Mouse (Mus musculus) hindbrain, embryonic 11.5 days (tissue): ENCODE results near the gene Slc16a2. TPM values are rescaled to one million over a fixed set of nuclear protein-coding genes. Genes with fewer than 3 reads are reported as not detected.
A peak's percentile ranks its signal among the peaks of the same experiment; 100 is the strongest.

Experiments used
- ATAC-seq: fragments of 200-750 bp; cut with Nextera tagmentation; 2 replicates; pipeline ENCODE4 v1.8.0; 2017; ENCODE audit warnings: mild to moderate bottlenecking, moderate TSS enrichment, moderate library complexity; ENCODE audit not compliant: low FRiP score
- DNase-seq: peaks from one replicate; pipeline ENCODE4 v3.0.0-alpha.2; 2015; ENCODE audit warnings: low spot score
- H3K27ac ChIP-seq: fragments of 300-500 bp; sonication (generic); 2 replicates; pipeline ENCODE4 v1.5.1; 2014; ENCODE audit warnings: mild to moderate bottlenecking, low read depth, low read length
- H3K27me3 ChIP-seq: fragments of 300-500 bp; sonication (generic); 2 replicates; pipeline ENCODE4 v1.6.1; 2014; ENCODE audit warnings: mild to moderate bottlenecking, low read length, moderate library complexity, mixed read lengths; ENCODE audit not compliant: control insufficient read depth, insufficient read depth
- H3K36me3 ChIP-seq: fragments of 300-500 bp; sonication (generic); 2 replicates; pipeline ENCODE4 v1.6.1; 2014; ENCODE audit warnings: mild to moderate bottlenecking, low read length, moderate library complexity, mixed read lengths; ENCODE audit not compliant: control insufficient read depth, insufficient read depth
- H3K4me1 ChIP-seq: fragments of 300-500 bp; sonication (generic); replicated peaks from 2 replicates; pipeline ENCODE4 v1.6.1; 2014; ENCODE audit warnings: low read length, mixed read lengths; ENCODE audit not compliant: control insufficient read depth, insufficient read depth
- H3K4me2 ChIP-seq: fragments of 300-500 bp; sonication (generic); replicated peaks from 2 replicates; pipeline ENCODE4 v1.6.1; 2014; ENCODE audit warnings: mild to moderate bottlenecking, low read depth, low read length
- H3K4me3 ChIP-seq: fragments of 300-500 bp; sonication (generic); 2 replicates; pipeline ENCODE4 v1.5.1; 2014; ENCODE audit warnings: low read depth, low read length
- H3K9ac ChIP-seq: fragments of 300-500 bp; sonication (generic); 2 replicates; pipeline ENCODE4 v1.6.1; 2014; ENCODE audit warnings: low read depth, low read length
- H3K9me3 ChIP-seq: fragments of 300-500 bp; sonication (generic); 2 replicates; pipeline ENCODE4 v1.6.1; 2016; ENCODE audit warnings: low read length; ENCODE audit not compliant: control insufficient read depth
- WGBS: fragments of 180-500 bp; shearing (Covaris S2); extraction: QIAGEN DNeasy Blood & Tissue Kit; methylation state at CpG from one replicate; pipeline ENCODE4 v1.1.7; 2014; 5-methylcytosine and 5-hydroxymethylcytosine counted together
- polyA plus RNA-seq: library from polyadenylated mRNA; unstranded; fragments of >200 nt; fragmentation: Nextera tagmentation; extraction: Ambion mirVana; gene quantifications from 2 replicates; pipeline ENCODE4 v1.2.1, GENCODE M21; 2014

The Slc16a2 gene
- polyA plus RNA-seq: 12.7 and 14.7 TPM in 2 replicates

DNA sequence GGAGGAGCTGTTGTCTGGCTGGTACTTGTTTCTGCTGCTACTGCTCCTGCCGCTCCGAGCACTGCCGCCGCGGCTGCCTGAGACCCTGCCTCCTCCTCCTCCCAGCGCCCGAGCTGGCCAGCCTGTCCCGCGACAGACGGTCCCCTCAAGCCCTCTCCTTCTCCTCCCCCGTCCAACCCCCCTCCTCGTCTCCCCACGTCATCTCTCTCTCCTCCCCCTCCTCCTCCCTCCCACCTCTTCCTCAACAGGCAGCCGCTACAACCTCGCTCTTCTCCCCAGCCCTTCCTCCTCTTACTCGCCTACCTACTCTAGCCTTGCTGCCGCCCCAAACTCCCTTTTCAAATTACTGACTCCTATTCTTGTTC, at the start of gene Slc16a2:
Slc16a2 (minus strand) TSS at position 152 of the 365 bp plus-strand sequence.
- H3K36me3 ChIP-seq: no peaks in the 10 kb centered on the region
- WGBS: 19% methylated on average over 16 of the region's 17 CpGs
- H3K27ac ChIP-seq: peak within 1 kb of the TSS; percentile 36; the same call in 1 of the 2 replicates
- no peaks in the 10 kb centered on the region for H3K4me1 ChIP-seq
- H3K4me3 ChIP-seq: peak within 1 kb of the TSS; percentile 42
- peak within 1 kb of the TSS; percentile 74 for H3K4me2 ChIP-seq
- DNase-seq (peak; percentile 79), ATAC-seq (peak; percentile 93)
- no peaks in the 10 kb centered on the region for H3K9me3 ChIP-seq
- H3K27me3 ChIP-seq: peaks cover 43% of the 10 kb centered on the region
- H3K9ac ChIP-seq: peak within 1 kb of the TSS; percentile 44

DNA sequence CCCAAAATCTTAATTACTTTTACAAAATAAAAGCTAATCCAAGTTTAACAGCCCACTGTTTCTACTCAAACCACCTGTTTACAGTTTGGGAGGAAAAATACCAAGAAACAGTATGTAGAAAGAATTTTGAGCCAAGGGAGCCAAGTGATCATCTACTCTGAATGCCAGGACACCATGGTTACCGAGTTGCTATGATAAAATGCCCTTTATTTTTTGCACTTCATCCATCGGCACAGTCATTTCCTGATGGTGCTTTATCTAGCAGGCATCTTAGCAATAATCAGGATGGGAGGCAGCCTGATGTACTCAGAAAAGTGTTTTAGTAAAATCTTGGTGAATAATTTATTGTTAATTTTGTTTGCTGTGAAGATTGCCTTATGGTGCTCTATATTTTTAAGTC, 41.7 kb upstream of the Slc16a2 start:
- Histone ChIP-seq H3K27ac (no peak overlapping the region), H3K36me3 (no peaks in the 10 kb centered on the region), H3K4me1 (no peaks in the 10 kb centered on the region), H3K4me2 (no peak overlapping the region), H3K9me3 (no peaks in the 10 kb centered on the region), H3K27me3 (peaks cover 19% of the 10 kb centered on the region), H3K9ac (no peak overlapping the region), H3K4me3 (no peak overlapping the region)
- WGBS: 65% methylated on average over 2 of the region's 2 CpGs
- DNase-seq (no peak), ATAC-seq (no peak)

DNA sequence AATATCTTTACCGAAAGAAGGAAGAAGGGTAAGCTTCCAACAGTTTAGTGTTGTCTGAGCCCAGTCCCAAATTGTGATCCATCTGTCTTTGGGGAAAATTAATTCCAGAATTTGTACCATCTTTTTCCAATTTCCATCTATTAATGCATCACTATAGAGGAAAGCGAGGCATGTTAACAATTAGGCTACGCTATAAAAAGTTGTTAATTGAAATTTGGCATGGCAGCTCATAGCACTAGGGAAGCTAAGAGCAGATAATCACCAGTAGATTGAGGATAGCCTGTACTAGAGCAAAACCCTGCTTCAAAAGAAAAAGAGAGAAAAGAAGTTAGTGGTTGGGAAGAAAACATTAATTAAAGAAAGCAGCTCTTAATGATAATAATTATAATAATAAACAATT, 41.1 kb upstream of the Slc16a2 start:
- no peaks in the 10 kb centered on the region for H3K36me3 ChIP-seq
- H3K27me3 ChIP-seq: peaks cover 19% of the 10 kb centered on the region
- H3K4me2 ChIP-seq: no peak overlapping the region
- DNase-seq: no peak
- no peaks in the 10 kb centered on the region for H3K4me1 ChIP-seq
- no peak overlapping the region for H3K27ac ChIP-seq
- no peak overlapping the region for H3K9ac ChIP-seq
- no peak for ATAC-seq
- 88% methylated on average over 3 of the region's 3 CpGs for WGBS
- H3K9me3 ChIP-seq: no peaks in the 10 kb centered on the region
- H3K4me3 ChIP-seq: no peak overlapping the region

DNA sequence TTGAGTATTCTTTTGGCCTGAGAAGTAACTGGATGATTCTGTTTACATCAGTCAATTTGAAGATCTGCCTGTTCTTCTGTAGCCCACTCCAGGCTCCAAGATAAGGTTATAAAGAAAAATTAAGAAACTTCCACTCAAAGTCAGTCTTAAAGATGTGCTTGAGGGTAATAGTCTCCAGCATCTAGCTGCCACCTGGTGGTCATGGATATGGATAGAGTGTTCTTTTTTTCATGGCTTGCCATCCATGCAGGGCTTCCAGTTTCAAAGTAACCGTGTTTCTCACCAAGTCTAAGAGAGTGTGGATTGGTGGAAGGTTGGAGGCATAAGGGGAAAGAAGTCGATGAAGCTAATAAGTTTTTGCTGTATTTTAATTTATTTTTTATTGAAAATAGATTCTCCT, 23.5 kb upstream of the Slc16a2 start:
- H3K4me3 ChIP-seq: no peak overlapping the region
- 49% methylated on average over 2 of the region's 2 CpGs for WGBS
- peaks cover 7% of the 10 kb centered on the region; the same call in 1 of the 2 replicates for H3K27me3 ChIP-seq
- no peak overlapping the region for H3K27ac ChIP-seq
- H3K36me3 ChIP-seq: no peaks in the 10 kb centered on the region
- no peaks in the 10 kb centered on the region for H3K9me3 ChIP-seq
- H3K4me2 ChIP-seq: no peak overlapping the region
- no peaks in the 10 kb centered on the region for H3K4me1 ChIP-seq
- no peak overlapping the region for H3K9ac ChIP-seq
- ATAC-seq (no peak), DNase-seq (peak; percentile 29)

DNA sequence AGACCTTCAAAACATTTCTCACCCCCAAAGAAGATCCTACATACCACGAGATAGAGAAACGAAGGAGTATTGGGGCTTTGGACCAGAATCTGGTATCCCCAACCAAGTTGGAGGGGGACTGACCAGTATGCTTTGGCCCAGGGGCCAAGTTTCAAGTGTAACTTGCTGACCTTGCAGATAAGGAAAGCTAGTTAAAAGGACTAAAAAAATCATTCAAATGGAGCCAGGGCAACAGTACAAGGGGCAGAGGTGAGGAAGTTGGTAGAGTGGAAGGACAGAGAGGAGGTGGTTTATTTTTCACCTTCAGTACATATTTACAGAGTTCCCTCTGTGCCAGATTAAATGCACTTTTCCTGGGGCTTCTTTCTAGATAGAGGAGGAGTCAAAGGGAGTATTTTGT, 7.1 kb upstream of the Slc16a2 start:
- ATAC-seq: no peak
- no peaks in the 10 kb centered on the region for H3K4me1 ChIP-seq
- no peaks in the 10 kb centered on the region for H3K36me3 ChIP-seq
- no peak overlapping the region for H3K27ac ChIP-seq
- no peaks in the 10 kb centered on the region for H3K9me3 ChIP-seq
- H3K27me3 ChIP-seq: peaks cover 13% of the 10 kb centered on the region
- H3K4me2 ChIP-seq: no peak overlapping the region
- no peak overlapping the region for H3K4me3 ChIP-seq
- H3K9ac ChIP-seq: no peak overlapping the region
- DNase-seq: no peak
- WGBS: 92% methylated on average over 2 of the region's 2 CpGs

DNA sequence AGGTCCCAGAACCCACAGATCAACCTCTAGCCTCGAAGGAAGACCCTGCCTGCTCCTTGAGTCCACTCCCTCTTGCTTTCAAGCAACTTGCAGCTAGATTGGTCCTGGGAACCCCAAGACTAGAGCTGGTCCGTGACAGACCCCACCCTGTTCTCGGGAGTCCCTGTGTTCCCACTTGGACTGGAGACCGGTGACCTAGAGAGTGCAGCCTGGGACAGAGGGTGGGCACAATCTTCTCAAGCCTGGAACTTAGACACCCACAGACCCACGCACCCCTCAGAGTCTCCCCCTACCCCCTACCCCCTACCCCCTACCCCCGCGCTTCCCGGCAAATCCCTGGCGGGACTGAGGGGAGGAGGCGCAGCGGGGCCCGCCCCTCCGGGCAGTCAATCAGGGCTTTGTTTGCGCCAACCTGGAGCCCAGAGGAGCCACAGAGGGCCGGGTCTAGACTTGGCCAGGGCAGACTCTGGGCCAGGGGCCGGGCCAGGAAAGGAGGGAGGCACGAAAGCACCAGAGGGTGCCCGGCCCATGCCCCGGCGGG, 558 bp upstream of the Slc16a2 start:
- H3K9me3 ChIP-seq: no peaks in the 10 kb centered on the region
- H3K4me2 ChIP-seq: peak overlapping the region; percentile 74
- peak overlapping the region; percentile 34 for H3K9ac ChIP-seq
- DNase-seq: peak; percentile 41
- WGBS: 23% methylated on average over 17 of the region's 20 CpGs
- H3K4me1 ChIP-seq: no peaks in the 10 kb centered on the region
- H3K36me3 ChIP-seq: no peaks in the 10 kb centered on the region
- peak overlapping the region; percentile 36; the same call in 1 of the 2 replicates for H3K27ac ChIP-seq
- H3K4me3 ChIP-seq: peak overlapping the region; percentile 42
- H3K27me3 ChIP-seq: peaks cover 43% of the 10 kb centered on the region
- peak; percentile 71 for ATAC-seq

DNA sequence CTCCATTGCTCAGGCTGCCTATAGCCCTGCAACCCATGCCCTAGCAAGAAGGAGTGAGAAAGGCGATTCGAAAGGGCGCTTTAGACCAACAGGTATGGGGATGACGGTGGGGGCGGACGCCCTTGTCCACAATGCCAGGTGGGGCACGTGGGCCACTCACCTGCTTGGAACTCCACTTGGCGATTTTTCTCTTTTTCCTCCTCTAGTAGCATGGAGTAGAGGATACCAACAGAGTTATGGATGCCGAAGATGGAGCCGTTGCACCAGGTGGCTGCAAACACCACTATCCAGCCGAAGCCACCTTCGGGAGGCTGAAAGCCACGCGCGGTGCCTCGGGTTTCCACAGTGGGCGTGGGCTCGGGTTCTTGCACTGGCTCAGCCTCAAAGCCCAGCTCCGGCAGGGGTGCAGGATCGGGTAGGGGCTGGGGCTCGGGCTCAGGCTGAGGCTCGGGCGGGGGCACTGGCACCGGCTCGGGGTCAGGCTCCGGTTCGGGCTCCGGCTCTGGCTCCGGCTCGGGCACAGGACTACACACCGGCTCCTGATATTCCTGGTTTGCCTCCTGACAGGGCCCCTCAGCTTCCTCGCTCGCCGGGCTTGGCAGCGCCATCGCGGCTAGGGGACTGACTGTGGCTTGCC, 470 bp downstream of the Slc16a2 start:
- Histone ChIP-seq H3K4me1 (no peaks in the 10 kb centered on the region), H3K9me3 (no peaks in the 10 kb centered on the region), H3K4me3 (peak overlapping the region; percentile 42), H3K4me2 (peak overlapping the region; percentile 74), H3K27ac (no peak overlapping the region), H3K36me3 (no peaks in the 10 kb centered on the region), H3K9ac (peak overlapping the region; percentile 44), H3K27me3 (peaks cover 45% of the 10 kb centered on the region)
- 15% methylated on average over 29 of the region's 37 CpGs for WGBS
- peak; percentile 70 for ATAC-seq
- DNase-seq: peak; percentile 41

DNA sequence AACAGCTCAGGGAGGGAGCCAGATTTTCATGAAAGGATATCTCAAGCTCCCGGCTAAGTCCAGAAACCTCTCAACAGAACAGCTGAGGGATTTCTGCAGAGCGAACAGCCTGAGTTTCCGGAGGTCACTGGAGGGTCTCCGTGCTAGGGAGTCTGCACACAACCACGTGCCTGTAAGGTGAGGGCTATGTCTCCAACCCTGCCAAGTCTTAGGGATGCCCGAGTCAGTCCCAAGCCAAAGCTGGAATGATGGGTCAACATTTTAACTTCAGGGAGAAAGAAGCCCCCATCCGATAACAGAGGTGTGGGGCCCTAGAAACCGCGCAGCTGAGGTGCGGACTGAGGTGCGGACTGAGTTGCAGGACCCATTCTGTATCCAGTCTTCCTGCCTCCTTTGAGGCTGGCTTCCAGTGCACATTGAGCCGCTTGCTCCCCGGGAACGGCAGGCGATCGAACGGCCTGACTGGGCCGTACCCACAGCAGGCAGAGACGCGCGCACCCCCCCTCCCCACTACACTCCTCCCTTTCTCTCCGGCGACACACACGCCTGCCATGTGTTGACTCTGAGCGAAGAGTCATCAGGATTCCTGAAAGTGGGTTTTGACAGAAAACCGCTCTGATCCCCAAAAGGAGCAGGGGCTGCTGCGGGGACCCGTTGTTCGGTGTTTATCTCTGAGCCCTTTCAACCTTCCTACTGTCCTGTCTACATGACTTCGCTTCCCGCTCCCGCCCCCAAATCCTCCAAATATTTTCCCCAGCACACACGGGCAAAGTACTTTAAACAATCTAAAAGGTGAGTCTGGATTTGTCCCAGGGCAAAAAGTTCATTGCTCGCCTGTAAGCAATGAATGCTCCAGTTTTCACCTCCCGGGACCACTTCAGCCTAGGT, 1.2 kb downstream of the Slc16a2 start:
- WGBS: 19% methylated on average over 27 of the region's 35 CpGs
- H3K4me2 ChIP-seq: peak overlapping the region; percentile 74
- H3K4me3 ChIP-seq: peak overlapping the region; percentile 42
- no peaks in the 10 kb centered on the region for H3K4me1 ChIP-seq
- 0 out of 2 replicates have a peak overlapping the region, but pooled peaks have one; percentile 7 for H3K9ac ChIP-seq
- H3K27ac ChIP-seq: no peak overlapping the region
- no peaks in the 10 kb centered on the region for H3K36me3 ChIP-seq
- H3K27me3 ChIP-seq: peaks cover 45% of the 10 kb centered on the region
- DNase-seq: peak; percentile 28
- H3K9me3 ChIP-seq: no peaks in the 10 kb centered on the region
- ATAC-seq: no peak
